Mouse (Mus musculus): ENCODE data around the gene 4933402N22Rik. TPM values are rescaled to one million over a fixed set of nuclear protein-coding genes. Genes with fewer than 3 reads are reported as not detected.
"Not testable (repeated sequence)": the region's sequence is repeated elsewhere in the genome, so short reads cannot be mapped to it uniquely, and the experiment has no call there.

4933402N22Rik gene
- not detected in 2 replicates for polyA plus RNA-seq (2015; fragmentation: Nextera tagmentation; extraction: Ambion mirVana)

DNA sequence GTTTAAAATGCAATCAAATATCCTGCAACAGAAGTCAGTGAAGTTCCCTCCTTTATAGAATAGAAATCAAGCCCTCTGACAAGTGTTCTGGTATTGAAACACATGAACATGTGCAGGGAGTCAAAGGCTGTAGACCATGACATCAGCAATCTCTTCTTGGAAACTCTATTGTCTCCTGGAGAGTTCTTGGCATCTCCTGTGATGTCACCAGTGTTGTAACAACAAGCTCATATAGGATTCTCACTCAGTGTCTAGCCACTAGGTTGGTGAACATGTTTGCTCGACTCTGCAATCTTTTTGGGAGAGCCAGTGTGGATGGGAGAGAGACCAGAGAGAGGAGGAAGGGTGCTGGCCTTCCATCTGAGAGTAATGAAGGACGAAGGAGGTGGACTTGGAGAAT lies at the start of gene 4933402N22Rik:
4933402N22Rik (plus strand) TSS at position 301 of the 400 bp plus-strand sequence.
- H3K4me2 ChIP-seq; H3K36me3 ChIP-seq; H3K4me3 ChIP-seq; ATAC-seq (ENCODE audit: low read depth); H3K9ac ChIP-seq; H3K27ac ChIP-seq (replicated peaks); H3K9me3 ChIP-seq; H3K27me3 ChIP-seq; H3K4me1 ChIP-seq (replicated peaks): not testable (repeated sequence)
- 75% methylated on average over 1 of the region's 2 CpGs for WGBS

- not testable (repeated sequence) for H3K36me3 ChIP-seq; H3K9me3 ChIP-seq; H3K4me2 ChIP-seq; H3K4me3 ChIP-seq; H3K27ac ChIP-seq (replicated peaks); H3K4me1 ChIP-seq (replicated peaks); H3K27me3 ChIP-seq; ATAC-seq (ENCODE audit: low read depth); H3K9ac ChIP-seq
- WGBS = 91% methylated on average over 2 of the region's 2 CpGs
Measured at GRCm38 (mm10) chr5:11923790-11924189, 5.9 kb downstream of the 4933402N22Rik start.

Other genes with a start within 250 kb of the 4933402N22Rik start
- 2.0 and 4.7 TPM in 2 replicates for gene Gm8922, start 236.1 kb upstream of the 4933402N22Rik start, polyA plus RNA-seq (2015; fragmentation: Nextera tagmentation; extraction: Ambion mirVana)
- gene Gm8926, start 147.5 kb upstream of the 4933402N22Rik start, polyA plus RNA-seq (2015; fragmentation: Nextera tagmentation; extraction: Ambion mirVana) = not detected in 2 replicates
- 0.31 TPM in 1 of 2 replicates, not detected in the other for gene Gm6465, start 72.5 kb upstream of the 4933402N22Rik start, polyA plus RNA-seq (2015; fragmentation: Nextera tagmentation; extraction: Ambion mirVana)

Measured in neural tube, embryonic 13.5 days (tissue).